Mouse (Mus musculus) CD4-positive, CD25-positive, alpha-beta regulatory T cell (primary cell): ENCODE results near the gene 1700031F05Rik. TPM values are rescaled to one million over a fixed set of nuclear protein-coding genes. Genes with fewer than 3 reads are reported as not detected.

Experiments
- polyA plus RNA-seq: library from polyadenylated mRNA; unstranded; fragments of 100-300 nt; shearing (Covaris generic); gene quantifications from one replicate; pipeline ENCODE4 v1.2.1, GENCODE M21; 2017

1700031F05Rik gene
- polyA plus RNA-seq = not detected

DNA sequence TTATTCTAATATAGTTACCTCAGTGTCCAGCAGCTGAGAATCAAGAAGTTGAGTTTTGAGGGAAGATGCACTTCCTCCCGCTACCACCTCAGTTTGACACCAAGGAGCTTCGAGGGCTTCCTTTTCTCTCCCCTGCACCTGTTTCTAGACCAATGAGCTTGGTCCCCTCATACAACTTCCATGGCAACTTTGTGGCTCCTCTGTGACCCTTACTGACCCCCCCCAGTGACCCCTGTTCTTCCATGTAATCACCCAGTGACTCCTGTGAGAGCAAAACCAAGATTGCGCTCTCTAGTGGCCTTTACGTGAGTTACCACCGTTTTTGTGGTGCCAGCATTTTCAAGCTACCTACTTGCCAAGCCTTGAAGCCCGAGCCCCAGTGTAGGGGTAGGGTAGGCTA is at the start of gene 1700031F05Rik:
TSS of gene 1700031F05Rik (minus strand) at position 101 of the 400 bp plus-strand sequence.

GRCm38 (mm10) chrX:102908587-102908986 is 40.8 kb upstream of the 1700031F05Rik start, which contains the start of the genes Dmrtc1a and 1700011M02Rik:
Gene Dmrtc1a (minus strand): TSS chrX:102908687.
Gene 1700011M02Rik (plus strand): TSS chrX:102908905.

GRCm38 (mm10) chrX:102854516-102854915 is 13.3 kb downstream of the 1700031F05Rik start, which contains the start of gene Dmrtc1c2:
Gene Dmrtc1c2 (minus strand): TSS chrX:102854616.

Other genes starting within 250 kb of the 1700031F05Rik start
- not detected for gene Phka1, start 223.7 kb downstream of the 1700031F05Rik start, polyA plus RNA-seq
- gene Gm3880, start 181.0 kb downstream of the 1700031F05Rik start, polyA plus RNA-seq = not detected
- gene Gm9112, start 160.3 kb downstream of the 1700031F05Rik start, polyA plus RNA-seq = not detected
- not detected for gene Dmrtc1b, start 160.1 kb downstream of the 1700031F05Rik start, polyA plus RNA-seq
- gene Dmrtc1c1, start 65.0 kb downstream of the 1700031F05Rik start, polyA plus RNA-seq = not detected
- gene Dmrtc1c2, start 13.4 kb downstream of the 1700031F05Rik start, polyA plus RNA-seq = not detected
- not detected for gene Dmrtc1a, start 40.7 kb upstream of the 1700031F05Rik start, polyA plus RNA-seq
- not detected for gene 1700011M02Rik, start 40.9 kb upstream of the 1700031F05Rik start, polyA plus RNA-seq
- gene 1700018G05Rik, start 60.4 kb upstream of the 1700031F05Rik start, polyA plus RNA-seq = not detected